Mouse (Mus musculus) liver, postnatal 0 days (tissue): ENCODE data around the gene Rap1b.

Experiments
- CTCF ChIP-seq: sonication (generic); IDR thresholded peaks from 2 replicates; pipeline ENCODE4 v1.5.1; 2016; ENCODE audit warnings: antibody characterized with exemption, low read depth
- EP300 ChIP-seq: IDR thresholded peaks from 2 replicates; pipeline ENCODE4 v1.6.1; 2016; ENCODE audit warnings: antibody characterized with exemption, low read depth, mild to moderate bottlenecking

DNA sequence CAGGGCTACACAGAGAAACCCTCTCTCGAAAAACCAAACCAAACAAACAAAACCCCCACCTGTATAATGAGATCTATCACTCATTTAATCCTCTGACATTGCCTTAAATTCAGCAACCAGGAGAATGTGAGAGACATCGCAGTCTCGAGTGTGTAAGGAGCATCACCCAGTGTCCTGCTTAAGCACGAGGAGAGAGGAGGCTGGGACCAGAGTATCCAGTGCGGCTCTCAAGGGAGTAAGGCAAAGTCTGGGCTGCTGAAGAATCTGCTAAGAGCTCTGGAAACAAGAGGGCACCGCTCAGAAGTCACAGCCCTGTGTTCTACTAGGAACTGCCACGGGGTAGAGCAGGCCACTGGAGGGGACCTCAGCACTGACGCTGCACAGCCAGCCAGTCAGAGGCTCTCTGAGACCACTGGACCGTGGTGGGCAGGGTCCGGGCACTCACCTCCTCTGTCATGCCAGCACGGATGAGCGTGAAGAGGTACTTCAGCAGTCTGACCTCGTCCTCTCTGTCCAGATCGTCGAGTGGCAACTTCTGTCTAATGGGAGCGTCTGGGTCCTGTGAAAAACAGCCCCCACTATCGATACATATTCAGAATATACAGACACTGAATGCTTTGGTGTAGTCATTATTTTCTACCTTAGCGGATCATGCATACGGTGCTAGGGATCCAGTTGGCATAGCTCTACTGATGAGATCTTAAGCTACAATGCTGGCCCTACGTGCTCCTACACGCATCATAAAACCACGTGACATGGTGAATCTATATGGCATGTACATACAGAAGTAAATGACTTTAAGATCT is 71.6 kb downstream of the Rap1b start:
- no peak for TF ChIP-seq EP300
- no peak for TF ChIP-seq CTCF
